Mouse (Mus musculus) stomach, postnatal 0 days (tissue): ENCODE data around the gene Sprr1a. TPM values are rescaled to one million over a fixed set of nuclear protein-coding genes. Genes with fewer than 3 reads are reported as not detected.

ENCODE experiments used
- ATAC-seq: fragments of 200-750 bp; cut with Nextera tagmentation; 2 replicates; pipeline ENCODE4 v1.8.0; 2017; ENCODE audit not compliant: low FRiP score, low TSS enrichment
- DNase-seq: peaks from one replicate; pipeline ENCODE4 v3.0.0-alpha.2; 2016; ENCODE audit warnings: low spot score
- H3K27ac ChIP-seq: fragments of 300-500 bp; sonication (generic); replicated peaks from 2 replicates; pipeline ENCODE4 v1.5.1; 2014; ENCODE audit warnings: mild to moderate bottlenecking, control low read depth
- H3K27me3 ChIP-seq: fragments of 300-500 bp; sonication (generic); 2 replicates; pipeline ENCODE4 v1.6.1; 2014; ENCODE audit warnings: low read length; ENCODE audit not compliant: control insufficient read depth, insufficient read depth
- H3K36me3 ChIP-seq: fragments of 300-500 bp; sonication (generic); 2 replicates; pipeline ENCODE4 v1.6.1; 2014; ENCODE audit warnings: low read length, mixed read lengths; ENCODE audit not compliant: control insufficient read depth, insufficient read depth
- H3K4me1 ChIP-seq: fragments of 300-500 bp; sonication (generic); replicated peaks from 2 replicates; pipeline ENCODE4 v1.6.1; 2014; ENCODE audit warnings: antibody characterized with exemption; ENCODE audit not compliant: control insufficient read depth, insufficient read depth
- H3K4me2 ChIP-seq: fragments of 300-500 bp; sonication (generic); replicated peaks from 2 replicates; pipeline ENCODE4 v1.6.1; 2014; ENCODE audit warnings: low read depth, mild to moderate bottlenecking, control low read depth, moderate library complexity
- H3K4me3 ChIP-seq: fragments of 300-500 bp; sonication (generic); 2 replicates; pipeline ENCODE4 v1.5.1; 2014; ENCODE audit warnings: low read depth, low read length, control low read depth
- H3K9ac ChIP-seq: fragments of 300-500 bp; sonication (generic); 2 replicates; pipeline ENCODE4 v1.6.1; 2014; ENCODE audit warnings: mild to moderate bottlenecking, low read length, control low read depth, mixed read lengths
- H3K9me3 ChIP-seq: fragments of 300-500 bp; sonication (generic); 2 replicates; pipeline ENCODE4 v1.6.1; 2016; ENCODE audit warnings: low read length; ENCODE audit not compliant: control insufficient read depth
- CTCF ChIP-seq: IDR thresholded peaks from 2 replicates; pipeline ENCODE4 v1.5.1; 2016; ENCODE audit warnings: antibody characterized with exemption, low read depth, mild to moderate bottlenecking, moderate library complexity
- EP300 ChIP-seq: optimal IDR thresholded peaks from 2 replicates; pipeline ENCODE3; 2016; ENCODE audit warnings: antibody characterized with exemption
- WGBS: fragments of 180-500 bp; shearing (Covaris S2); extraction: QIAGEN DNeasy Blood & Tissue Kit; methylation state at CpG from one replicate; pipeline ENCODE4 v1.1.7; 2014; 5-methylcytosine and 5-hydroxymethylcytosine counted together
- polyA plus RNA-seq: library from polyadenylated mRNA; unstranded; fragments of >200 nt; fragmentation: Nextera tagmentation; extraction: Ambion mirVana; gene quantifications from 2 replicates; pipeline ENCODE4 v1.2.1, GENCODE M21; 2015

Sprr1a gene
- 1,567 and 1,571 TPM in 2 replicates for polyA plus RNA-seq

GRCm38 (mm10) chr3:92485863-92486262 lies at the start of gene Sprr1a:
TSS of gene Sprr1a (minus strand) at chr3:92485895.
- no peaks in the 10 kb centered on the region for H3K27me3 ChIP-seq
- TF ChIP-seq CTCF (no peak), EP300 (no peak)
- H3K9me3 ChIP-seq: no peaks in the 10 kb centered on the region
- H3K27ac ChIP-seq: peak within 1 kb of the TSS; percentile 24
- DNase-seq (peak; percentile 34), ATAC-seq (peak; percentile 93)
- no peak within 1 kb of the TSS for H3K9ac ChIP-seq
- peak within 1 kb of the TSS; percentile 20; the same call in 1 of the 2 replicates for H3K4me2 ChIP-seq
- no peak within 1 kb of the TSS; the same call in 1 of the 2 replicates for H3K4me3 ChIP-seq
- no peaks in the 10 kb centered on the region for H3K36me3 ChIP-seq
- H3K4me1 ChIP-seq: no peaks in the 10 kb centered on the region

GRCm38 (mm10) chr3:92534411-92534810 lies 48.7 kb upstream of the Sprr1a start, which contains the start of gene 2310046K23Rik:
TSS of gene 2310046K23Rik (minus strand) at chr3:92534511.
- Histone ChIP-seq H3K4me1 (no peaks in the 10 kb centered on the region), H3K27ac (no peak within 1 kb of the TSS), H3K27me3 (no peaks in the 10 kb centered on the region), H3K4me2 (no peak within 1 kb of the TSS), H3K9me3 (no peaks in the 10 kb centered on the region), H3K36me3 (no peaks in the 10 kb centered on the region), H3K9ac (no peak within 1 kb of the TSS), H3K4me3 (no peak within 1 kb of the TSS)
- 84% methylated on average over 3 of the region's 3 CpGs for WGBS
- DNase-seq (no peak), ATAC-seq (no peak)
- TF ChIP-seq EP300 (no peak), CTCF (no peak)

- TF ChIP-seq CTCF: peak; percentile 66
- no peak for TF ChIP-seq EP300
- Histone ChIP-seq H3K9me3 (no peaks in the 10 kb centered on the region), H3K4me1 (no peaks in the 10 kb centered on the region), H3K27me3 (no peaks in the 10 kb centered on the region), H3K9ac (no peak overlapping the region), H3K36me3 (no peaks in the 10 kb centered on the region), H3K27ac (no peak overlapping the region), H3K4me3 (no peak overlapping the region), H3K4me2 (no peak overlapping the region)
- no peak for DNase-seq
- ATAC-seq: no peak
These were observed 26.6 kb upstream of the Sprr1a start for GRCm38 (mm10) chr3:92512325-92512724.

- no peak for TF ChIP-seq EP300
- TF ChIP-seq CTCF: peak; percentile 85
- no peaks in the 10 kb centered on the region for H3K36me3 ChIP-seq
- ATAC-seq: peak; percentile 70; the same call in 1 of the 2 replicates
- H3K4me1 ChIP-seq: no peaks in the 10 kb centered on the region
- H3K27ac ChIP-seq: no peak overlapping the region
- no peak overlapping the region for H3K4me3 ChIP-seq
- H3K9me3 ChIP-seq: no peaks in the 10 kb centered on the region
- no peak overlapping the region for H3K9ac ChIP-seq
- H3K27me3 ChIP-seq: no peaks in the 10 kb centered on the region
- peak; percentile 65 for DNase-seq
- no peak overlapping the region for H3K4me2 ChIP-seq
These were observed 25.1 kb upstream of the Sprr1a start for GRCm38 (mm10) chr3:92510786-92511185.

- no peaks in the 10 kb centered on the region for H3K9me3 ChIP-seq
- no peaks in the 10 kb centered on the region for H3K36me3 ChIP-seq
- H3K27me3 ChIP-seq: no peaks in the 10 kb centered on the region
- H3K4me3 ChIP-seq: no peak overlapping the region
- no peak overlapping the region for H3K4me2 ChIP-seq
- no peak for ATAC-seq
- WGBS: 64% methylated on average over 1 of the region's 1 CpGs
- H3K4me1 ChIP-seq: no peaks in the 10 kb centered on the region
- no peak for TF ChIP-seq EP300
- TF ChIP-seq CTCF: no peak
- H3K9ac ChIP-seq: no peak overlapping the region
- no peak overlapping the region for H3K27ac ChIP-seq
- no peak for DNase-seq
These were observed 22.5 kb upstream of the Sprr1a start for GRCm38 (mm10) chr3:92508185-92508584.

- H3K27me3 ChIP-seq: no peaks in the 10 kb centered on the region
- no peak overlapping the region for H3K4me3 ChIP-seq
- no peak overlapping the region for H3K9ac ChIP-seq
- no peak for TF ChIP-seq CTCF
- TF ChIP-seq EP300: no peak
- no peak for ATAC-seq
- H3K4me2 ChIP-seq: no peak overlapping the region
- H3K9me3 ChIP-seq: no peaks in the 10 kb centered on the region
- DNase-seq: no peak
- H3K36me3 ChIP-seq: no peaks in the 10 kb centered on the region
- no peak overlapping the region for H3K27ac ChIP-seq
- no peaks in the 10 kb centered on the region for H3K4me1 ChIP-seq
These were observed 17.8 kb upstream of the Sprr1a start for GRCm38 (mm10) chr3:92503528-92503927.
